Mouse (Mus musculus): ENCODE measurements around the gene AC140267.1.

DNA sequence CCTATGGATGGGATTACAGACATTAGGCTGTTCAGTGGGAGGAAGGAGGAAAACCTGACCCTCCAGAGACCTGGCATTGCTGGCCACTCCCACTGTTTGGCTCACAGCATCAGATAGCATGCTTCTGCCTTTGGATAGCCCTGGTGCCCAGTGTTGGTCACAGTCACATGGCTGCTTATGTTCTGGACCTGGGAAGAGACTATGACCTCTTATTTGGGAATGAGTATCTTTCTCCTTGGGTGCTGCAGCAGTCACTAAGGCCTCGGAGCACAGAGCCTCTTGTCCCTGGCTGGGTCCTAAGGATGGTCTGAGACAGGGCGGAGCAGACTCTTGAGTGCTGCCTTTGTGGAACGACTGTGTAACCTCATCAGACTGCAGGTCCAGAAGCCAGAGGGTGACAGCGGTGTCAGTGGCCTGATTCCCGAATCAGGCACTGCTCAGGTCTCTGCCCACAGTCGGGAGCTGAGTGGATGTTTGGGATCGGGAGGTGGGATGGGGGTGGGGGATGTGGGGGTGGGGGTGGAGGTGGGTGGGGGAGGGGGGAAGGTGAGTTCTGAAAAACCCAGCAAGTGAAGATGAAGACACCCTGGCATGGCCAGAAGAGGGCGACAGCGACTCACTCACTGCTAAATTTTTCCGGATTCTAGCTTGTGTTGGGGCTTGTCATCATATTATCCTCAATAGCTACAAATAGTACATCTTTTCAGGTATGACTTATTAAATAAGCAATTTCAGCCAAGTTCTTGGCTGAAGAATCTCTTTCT lies 19.7 kb upstream of the AC140267.1 start:
- TF ChIP-seq CTCF (IDR thresholded peaks at IDR 0.05; ENCODE audit: insufficient read depth, low read depth, low read length) (no peak), POLR2A (IDR thresholded peaks at IDR 0.05; ENCODE audit: insufficient read depth, low read depth, low read length) (no peak)
